Mouse (Mus musculus) induced T-regulatory cell, adult 2 months (primary cell): ENCODE results near the gene Kat2a.

Experiments used
- DNase-seq: peaks from one replicate; pipeline ENCODE4 v3.0.0-alpha.2; 2012; ENCODE audit warnings: low read depth

The Kat2a gene

DNA sequence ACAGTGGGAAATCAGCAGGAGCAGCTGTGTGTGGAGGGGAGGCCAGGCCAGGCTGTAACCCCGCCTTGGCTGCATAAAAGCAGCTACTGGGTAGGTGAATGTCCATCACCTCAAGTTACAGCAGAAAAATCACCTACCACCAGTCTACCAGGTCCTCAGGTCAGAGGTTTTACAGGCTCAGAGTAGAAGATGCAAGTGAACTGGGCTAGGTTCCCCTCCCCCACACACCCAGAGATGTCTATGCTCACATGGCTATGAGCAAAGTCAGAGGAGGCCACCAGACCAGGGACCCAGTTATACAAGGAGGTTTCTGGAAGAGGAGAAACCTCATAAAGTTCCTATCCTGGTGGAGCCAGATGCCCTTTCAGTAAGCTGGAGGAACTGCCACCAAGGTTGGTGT lies 41.2 kb downstream of the Kat2a start:
- no peak for DNase-seq

DNA sequence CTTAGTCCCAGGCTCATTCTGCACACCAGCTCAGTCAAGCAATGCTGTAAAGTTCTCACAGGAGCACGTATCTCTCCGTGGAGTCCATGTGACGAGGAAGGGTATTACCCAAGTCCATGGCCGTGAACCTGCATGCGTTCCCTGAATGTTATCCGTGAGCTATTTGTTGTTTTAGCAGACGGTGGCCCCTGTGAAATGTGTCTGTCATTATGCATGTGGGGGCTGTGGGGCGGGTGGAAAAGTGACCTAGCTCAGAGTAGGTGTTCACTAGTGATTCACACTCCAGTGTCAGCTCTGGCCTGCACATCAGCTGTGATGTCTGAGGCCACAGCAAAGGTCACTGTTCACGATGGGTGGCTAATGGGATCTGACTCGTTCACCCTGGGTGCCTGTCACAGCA lies 52.5 kb downstream of the Kat2a start:
- DNase-seq: no peak

DNA sequence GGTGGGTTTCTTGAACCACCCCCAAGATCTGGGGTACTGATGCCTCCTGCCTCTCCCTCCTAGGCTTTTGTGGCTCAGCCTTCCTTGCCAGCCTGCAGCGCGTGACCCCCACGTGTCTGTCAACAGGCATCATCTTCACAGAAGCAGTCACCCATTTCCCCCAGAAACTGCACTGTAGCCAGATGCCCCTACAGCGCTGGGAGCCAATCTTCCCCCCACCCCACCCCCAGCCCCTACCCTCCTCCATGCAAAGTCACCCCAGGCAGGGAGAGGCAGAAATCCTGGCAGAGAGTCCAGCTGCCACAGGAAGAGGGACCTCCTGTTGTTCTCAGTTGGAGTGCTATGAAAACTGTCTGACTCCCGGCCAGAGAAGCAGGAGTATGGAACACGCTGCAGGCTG lies 55.8 kb downstream of the Kat2a start:
- no peak for DNase-seq

DNA sequence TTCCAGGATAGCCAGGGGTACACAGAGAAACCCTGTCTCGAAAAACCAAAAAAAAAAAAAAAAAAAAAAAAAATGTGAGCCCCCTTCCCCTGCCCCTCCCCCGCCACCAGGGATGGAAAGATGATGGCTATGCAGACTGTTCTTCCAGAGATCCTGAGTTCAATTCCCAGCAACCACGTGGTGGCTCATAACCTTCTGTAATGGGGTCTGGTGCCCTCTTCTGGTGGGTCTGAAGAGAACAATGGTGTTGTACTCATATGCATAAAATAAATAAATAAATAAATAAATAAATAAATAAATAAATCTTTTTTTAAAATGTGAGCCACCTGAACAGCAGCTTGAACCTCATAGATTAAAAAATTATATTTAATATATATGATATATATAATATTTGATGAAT lies 56.7 kb downstream of the Kat2a start:
- peak; percentile 42 for DNase-seq
